Mouse (Mus musculus) embryonic fibroblast, embryonic 13.5 days (primary cell): ENCODE data around the gene Arhgap4.

ENCODE experiments used
- CTCF ChIP-seq: IDR thresholded peaks from 2 replicates; pipeline ENCODE4 v1.5.1; 2011; ENCODE audit warnings: mild to moderate bottlenecking, control low read depth, low read length, moderate library complexity, borderline replicate concordance; ENCODE audit not compliant: insufficient read depth
- POLR2A ChIP-seq: IDR thresholded peaks from 2 replicates; pipeline ENCODE4 v1.6.1; 2011; ENCODE audit warnings: low read depth, mild to moderate bottlenecking, control low read depth, low read length, moderate library complexity

DNA sequence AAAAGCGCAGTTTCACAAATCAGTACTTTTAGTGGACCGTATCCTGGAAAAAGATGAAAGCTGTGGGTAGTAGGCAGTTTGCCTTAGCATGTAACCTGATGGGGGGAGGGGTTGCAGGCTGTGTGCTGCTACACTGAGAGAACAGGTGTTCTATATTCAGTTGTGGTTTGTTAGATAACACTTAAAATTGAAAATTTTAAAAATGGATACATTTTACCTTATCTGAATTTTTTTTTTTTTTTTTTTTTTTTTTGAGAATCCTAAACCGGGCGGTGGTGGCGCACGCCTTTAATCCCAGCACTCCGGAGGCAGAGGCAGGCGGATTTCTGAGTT is 846 bp upstream of the Arhgap4 start:
- TF ChIP-seq CTCF (no peak), POLR2A (no peak)
